Mouse (Mus musculus) gastrocnemius, postnatal 14 days (tissue): ENCODE data around the gene Foxo6. TPM values are rescaled to one million over a fixed set of nuclear protein-coding genes. Genes with fewer than 3 reads are reported as not detected.

ENCODE experiments used
- DNase-seq: peaks from one replicate; pipeline ENCODE4 v3.0.0; 2021; ENCODE audit warnings: mixed read lengths
- intact Hi-C: fragments of 180-260 bp; cut with DNase I; formaldehyde crosslinking; loops from one replicate; pipeline ENCODE4 v1.15.1; 2025; ENCODE audit warnings: low total_unique reads
- long read RNA-seq, 2 experiments: library from polyadenylated mRNA; stranded (forward); transcript quantifications; one replicate each; pipeline ENCODE4 v2.0.0; 2021
- total RNA-seq, 2 experiments: library from RNA; stranded (reverse); gene quantifications; 2 replicates each; pipeline ENCODE4 v1.2.3; 2021

Foxo6 gene
- 10 to 100 TPM in 1 of 2 experiments, 1 to 10 TPM in 1; 6.7 to 11.6 TPM for total RNA-seq
- long read RNA-seq, experiment 1, partial matches to known transcripts, result 0 of 13 reads
- long read RNA-seq, experiment 1, other reads (novel, unspliced or antisense), result 10 of 13 reads
- long read RNA-seq, experiment 2, transcript Foxo6-201 (2 exons, 2,615 nt), result major isoform, 14 of 26 reads
- long read RNA-seq, experiment 2, partial matches to known transcripts, result 0 of 26 reads
- long read RNA-seq, experiment 2, other reads (novel, unspliced or antisense), result 12 of 26 reads

GRCm38 (mm10) chr4:120287290-120288111, at the start of gene Foxo6:
Foxo6 (minus strand) TSS chr4:120287349.
- DNase-seq, result peak; percentile 96
- intact Hi-C loops, result no loop called here

- intact Hi-C loops, result no loop called here
Measured at GRCm38 (mm10) chr4:120334316-120334715, 47.2 kb upstream of the Foxo6 start.

GRCm38 (mm10) chr4:120332934-120333421, 45.8 kb upstream of the Foxo6 start:
- intact Hi-C loops, result no loop called here
- DNase-seq, result no peak

More at GRCm38 (mm10) chr4:120334316-120334715, 47.2 kb upstream of the Foxo6 start:
- DNase-seq, result no peak

- DNase-seq, result no peak
- intact Hi-C loops, result no loop called here
Measured at GRCm38 (mm10) chr4:120332405-120332933, 45.3 kb upstream of the Foxo6 start.

- DNase-seq, result no peak
- intact Hi-C loops, result no loop called here
Measured at GRCm38 (mm10) chr4:120331992-120332391, 44.8 kb upstream of the Foxo6 start.

- intact Hi-C loops, result no loop called here
- no peak for DNase-seq
Measured at GRCm38 (mm10) chr4:120331541-120331940, 44.4 kb upstream of the Foxo6 start.

- intact Hi-C loops, result loop anchor here (2.0 kb wide), 1 partner anchor 99 kb away; no protein-coding TSS in a partner anchor
- no peak for DNase-seq
Measured at GRCm38 (mm10) chr4:120325748-120326147, 38.6 kb upstream of the Foxo6 start.

GRCm38 (mm10) chr4:120325051-120325450, 37.9 kb upstream of the Foxo6 start:
- no peak for DNase-seq
- intact Hi-C loops, result loop anchor here (2.0 kb wide), 1 partner anchor 98 kb away; no protein-coding TSS in a partner anchor

GRCm38 (mm10) chr4:120323858-120324257, 36.7 kb upstream of the Foxo6 start:
- no peak for DNase-seq
- intact Hi-C loops, result loop anchor here (2.0 kb wide), 1 partner anchor 97 kb away; no protein-coding TSS in a partner anchor

- DNase-seq, result peak; percentile 50
- intact Hi-C loops, result no loop called here
Measured at GRCm38 (mm10) chr4:120323198-120323597, 36.0 kb upstream of the Foxo6 start.

GRCm38 (mm10) chr4:120317541-120317940, 30.4 kb upstream of the Foxo6 start:
- no peak for DNase-seq
- intact Hi-C loops, result loop anchor here (5.0 kb wide), 1 partner anchor 75 kb away; no protein-coding TSS in a partner anchor

GRCm38 (mm10) chr4:120316716-120317115, 29.6 kb upstream of the Foxo6 start:
- no peak for DNase-seq
- intact Hi-C loops, result loop anchor here (5.0 kb wide), 1 partner anchor 74 kb away; no protein-coding TSS in a partner anchor

GRCm38 (mm10) chr4:120314571-120314970, 27.4 kb upstream of the Foxo6 start:
- intact Hi-C loops, result no loop called here
- no peak for DNase-seq

GRCm38 (mm10) chr4:120313309-120313708, 26.2 kb upstream of the Foxo6 start:
- intact Hi-C loops, result no loop called here
- no peak for DNase-seq

- DNase-seq, result no peak
- intact Hi-C loops, result no loop called here
Measured at GRCm38 (mm10) chr4:120304580-120304979, 17.4 kb upstream of the Foxo6 start.

GRCm38 (mm10) chr4:120299287-120299686, 12.1 kb upstream of the Foxo6 start:
- DNase-seq, result no peak
- intact Hi-C loops, result no loop called here

GRCm38 (mm10) chr4:120291106-120291822, 4.1 kb upstream of the Foxo6 start:
- intact Hi-C loops, result no loop called here
- DNase-seq, result peak; percentile 92

GRCm38 (mm10) chr4:120290486-120290885, 3.3 kb upstream of the Foxo6 start:
- peak; percentile 76 for DNase-seq
- intact Hi-C loops, result no loop called here

GRCm38 (mm10) chr4:120289181-120289965, 2.2 kb upstream of the Foxo6 start:
- intact Hi-C loops, result no loop called here
- peak; percentile 75 for DNase-seq
